Mouse (Mus musculus) CH12.LX (cell line): ENCODE measurements around the gene Pxk. TPM values are rescaled to one million over a fixed set of nuclear protein-coding genes. Genes with fewer than 3 reads are reported as not detected.
A peak's percentile ranks its signal among the peaks of the same experiment; 100 is the strongest.
"Not testable (repeated sequence)": the region's sequence is repeated elsewhere in the genome, so short reads cannot be mapped to it uniquely, and the experiment has no call there.

Experiments used
- DNase-seq: peaks from one replicate; pipeline ENCODE4 v3.0.0-alpha.2; 2013; ENCODE audit errors: extremely low read depth
- H3K27ac ChIP-seq: 2 replicates; pipeline ENCODE4 v1.5.1; 2012; ENCODE audit warnings: low read depth, mild to moderate bottlenecking, control low read depth, moderate library complexity; ENCODE audit not compliant: insufficient read depth
- H3K27me3 ChIP-seq: replicated peaks from 2 replicates; pipeline ENCODE3; 2012; ENCODE audit warnings: inconsistent platforms
- H3K36me3 ChIP-seq, 2 experiments: replicated peaks in 1 of 2; 2 replicates each; pipeline versions ENCODE3 to v1.6.1; 2012; ENCODE audit warnings: inconsistent platforms in 1 of 2, low read length in 1 of 2, mild to moderate bottlenecking in 1 of 2, mixed read lengths in 1 of 2, moderate library complexity in 1 of 2; ENCODE audit not compliant: control insufficient read depth in 1 of 2, insufficient read depth in 1 of 2
- H3K4me1 ChIP-seq, 2 experiments: 2 replicates each; pipeline ENCODE4 v1.6.1; 2012; ENCODE audit warnings: inconsistent platforms in 1 of 2, moderate library complexity in 1 of 2; ENCODE audit not compliant: insufficient read depth in 2 of 2, control insufficient read depth in 1 of 2
- H3K4me2 ChIP-seq: 2 replicates; pipeline ENCODE4 v1.6.1; 2012; ENCODE audit warnings: low read depth, mild to moderate bottlenecking, control low read depth; ENCODE audit not compliant: poor library complexity, insufficient read depth, severe bottlenecking
- H3K4me3 ChIP-seq, 3 experiments: fragments of 150-350 bp in 1 of 3; sonication (generic) in 1 of 3; replicated peaks in 1 of 3; 2 replicates each; pipeline versions ENCODE3 to v1.5.1; 2011 to 2012; ENCODE audit warnings: low read depth in 2 of 3, low read length in 2 of 3, mild to moderate bottlenecking in 2 of 3, moderate library complexity in 2 of 3, control low read depth in 1 of 3, improper control_type of control experiment in 1 of 3, inconsistent platforms in 1 of 3, mixed read lengths in 1 of 3; ENCODE audit not compliant: poor library complexity in 1 of 3
- H3K79me2 ChIP-seq: replicated peaks from 2 replicates; pipeline ENCODE4 v1.6.1; 2012; ENCODE audit warnings: mild to moderate bottlenecking, moderate library complexity; ENCODE audit not compliant: control insufficient read depth, poor library complexity, insufficient read depth, severe bottlenecking; ENCODE audit errors: extremely low read depth
- H3K9ac ChIP-seq: 2 replicates; pipeline ENCODE4 v1.6.1; 2012; ENCODE audit warnings: low read depth, mild to moderate bottlenecking, control low read depth, moderate library complexity; ENCODE audit not compliant: insufficient read depth
- H3K9me3 ChIP-seq: replicated peaks from 2 replicates; pipeline ENCODE3; 2012; ENCODE audit warnings: low read length, inconsistent platforms, mixed read lengths
- BHLHE40 ChIP-seq: IDR thresholded peaks from 2 replicates; pipeline ENCODE4 v1.6.1; 2011; ENCODE audit warnings: mild to moderate bottlenecking, low read depth, low read length, improper control_type of control experiment
- CTCF ChIP-seq, 2 experiments: IDR thresholded peaks in 1 of 2; conservative IDR thresholded peaks in 1 of 2; 2 replicates each; pipeline ENCODE4 v1.5.1; 2011 to 2012; ENCODE audit warnings: low read depth in 2 of 2, low read length in 2 of 2, improper control_type of control experiment in 1 of 2, inconsistent platforms in 1 of 2, mild to moderate bottlenecking in 1 of 2, moderate library complexity in 1 of 2
- JUND ChIP-seq: conservative IDR thresholded peaks from 2 replicates; pipeline ENCODE4 v1.6.1; 2011; ENCODE audit warnings: low read depth, low read length, improper control_type of control experiment
- MEF2A ChIP-seq: IDR thresholded peaks from 2 replicates; pipeline ENCODE4 v1.6.1; 2014; ENCODE audit warnings: low read depth, mild to moderate bottlenecking, inconsistent platforms, low read length, improper control_type of control experiment, borderline replicate concordance
- MXI1 ChIP-seq: IDR thresholded peaks from 2 replicates; pipeline ENCODE4 v1.6.1; 2011; ENCODE audit warnings: mild to moderate bottlenecking, low read depth, low read length, improper control_type of control experiment
- MYC ChIP-seq: IDR thresholded peaks from 2 replicates; pipeline ENCODE4 v1.6.1; 2011; ENCODE audit warnings: low read depth, mild to moderate bottlenecking, improper control_type of control experiment, low read length
- NRF1 ChIP-seq: IDR thresholded peaks from 2 replicates; pipeline ENCODE4 v1.6.1; 2014; ENCODE audit warnings: low read depth, mild to moderate bottlenecking, inconsistent platforms, low read length, improper control_type of control experiment, moderate library complexity
- RAD21 ChIP-seq: IDR thresholded peaks from 2 replicates; pipeline ENCODE4 v1.6.1; 2011; ENCODE audit warnings: low read depth, mild to moderate bottlenecking, low read length, improper control_type of control experiment, moderate library complexity
- SMC3 ChIP-seq: IDR thresholded peaks from 2 replicates; pipeline ENCODE4 v1.6.1; 2011; ENCODE audit warnings: low read depth, low read length, improper control_type of control experiment
- TCF12 ChIP-seq: IDR thresholded peaks from 2 replicates; pipeline ENCODE4 v1.6.1; 2014; ENCODE audit warnings: low read depth, mild to moderate bottlenecking, inconsistent platforms, low read length, improper control_type of control experiment
- ZC3H11A ChIP-seq: IDR thresholded peaks from 2 replicates; pipeline ENCODE4 v1.6.1; 2012; ENCODE audit warnings: low read depth, mild to moderate bottlenecking, inconsistent platforms, low read length, improper control_type of control experiment
- ZKSCAN1 ChIP-seq: IDR thresholded peaks from 2 replicates; pipeline ENCODE4 v1.6.1; 2012; ENCODE audit warnings: low read depth, inconsistent platforms, low read length, improper control_type of control experiment, borderline replicate concordance
- ZNF384 ChIP-seq: IDR thresholded peaks from 2 replicates; pipeline ENCODE4 v1.6.1; 2012; ENCODE audit warnings: low read depth, low read length, improper control_type of control experiment, inconsistent platforms
- dilution Hi-C: fragments of 300-500 bp; cut with MboI; formaldehyde crosslinking; loops from 2 replicates; pipeline ENCODE4 v1.14.3; 2020; ENCODE audit warnings: low sequenced_read_pairs; ENCODE audit not compliant: extremely low pct_unique_long_range_greater_than_20kb, extremely low pct_ligation_motif_present
- in situ Hi-C: fragments of 300-500 bp; cut with MboI; formaldehyde crosslinking; loops from 3 replicates; pipeline ENCODE4 v1.14.3; 2019; ENCODE audit warnings: low sequenced_read_pairs, low pct_ligation_motif_present, low pct_unique_long_range_greater_than_20kb, mixed read lengths
- polyA plus RNA-seq: library from polyadenylated mRNA; unstranded; fragments of >175 nt; gene quantifications from 2 replicates; pipeline ENCODE4 v1.2.1, GENCODE M21; 2012; ENCODE audit warnings: low read depth; ENCODE audit not compliant: insufficient read length
- total RNA-seq, 2 experiments: library from RNA; depleted of rRNA; stranded (reverse); fragments of 300-350 nt in 1 of 2; fragments of >200 nt in 1 of 2; gene quantifications; 2 replicates each; pipeline ENCODE4 v1.2.3; 2012 to 2014

The Pxk gene
- total and polyA plus RNA-seq, 3 experiments = 11.7 to 55.7 (median 28.9) TPM

DNA sequence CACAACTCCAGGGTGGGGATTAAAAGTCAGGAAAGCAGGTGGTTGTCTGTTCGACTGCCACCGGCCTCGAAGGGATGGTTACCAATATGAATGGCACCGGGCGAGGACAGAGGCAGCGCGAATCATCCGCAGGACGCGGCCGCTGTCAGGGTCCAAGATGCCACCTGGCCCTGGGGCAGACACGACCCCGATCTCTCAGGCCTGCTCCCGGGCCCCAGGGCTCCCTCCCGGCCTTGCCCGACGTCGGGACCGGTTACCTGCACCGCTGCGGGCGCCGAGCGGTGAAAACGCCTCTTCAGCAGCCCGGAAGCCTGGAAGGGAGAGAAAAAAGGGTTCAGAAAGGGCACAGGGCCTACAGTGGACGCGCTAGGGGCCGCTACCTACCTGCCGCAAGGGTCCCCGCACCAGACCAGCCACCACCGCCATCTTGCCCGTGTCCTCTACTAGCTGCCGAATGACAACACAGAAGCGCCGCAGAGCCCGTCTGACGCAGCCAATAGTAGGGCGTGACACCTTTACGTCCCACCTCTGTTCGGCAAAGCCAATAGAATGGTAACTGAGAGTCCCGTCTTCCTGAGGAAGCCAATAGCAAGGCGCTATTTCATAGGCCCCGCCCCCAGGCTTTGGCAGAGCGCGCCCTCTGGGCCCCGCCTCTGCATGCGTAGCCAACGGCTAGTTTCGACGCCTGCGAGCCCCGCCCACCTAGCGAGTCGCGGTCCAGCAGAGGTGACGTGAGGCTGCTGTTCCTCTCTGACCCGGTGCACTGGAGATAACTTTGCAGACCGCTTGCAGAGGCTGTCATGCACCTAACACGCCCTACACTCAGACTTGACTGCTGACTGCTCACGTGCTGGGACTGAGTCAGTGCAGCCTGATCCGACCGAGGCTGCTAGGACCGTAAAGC is 74.7 kb downstream of the Pxk start, which contains the start of gene Pdhb (continued):
- TF ChIP-seq ZNF384 = no peak
- TF ChIP-seq NRF1 = peak; percentile 64; the same call in 1 of the 2 replicates
- TF ChIP-seq MXI1 = peak; percentile 57; the same call in 1 of the 2 replicates
- TF ChIP-seq TCF12 = peak; percentile 62; the same call in 1 of the 2 replicates
- TF ChIP-seq SMC3 = no peak
- no peak for TF ChIP-seq ZKSCAN1
- peak in 1 of 2 experiments; percentile 11; a peak in 1 of 4 replicates for TF ChIP-seq CTCF (conservative IDR thresholded peaks at IDR 0.05 in 1 of 2, IDR thresholded peaks at IDR 0.05 in 1 of 2; ENCODE audit: low read depth in 2 of 2, low read length in 2 of 2)
- no peak for TF ChIP-seq JUND
- no peak for TF ChIP-seq MEF2A
- TF ChIP-seq BHLHE40 = peak; percentile 95
- no peak for TF ChIP-seq ZC3H11A

DNA sequence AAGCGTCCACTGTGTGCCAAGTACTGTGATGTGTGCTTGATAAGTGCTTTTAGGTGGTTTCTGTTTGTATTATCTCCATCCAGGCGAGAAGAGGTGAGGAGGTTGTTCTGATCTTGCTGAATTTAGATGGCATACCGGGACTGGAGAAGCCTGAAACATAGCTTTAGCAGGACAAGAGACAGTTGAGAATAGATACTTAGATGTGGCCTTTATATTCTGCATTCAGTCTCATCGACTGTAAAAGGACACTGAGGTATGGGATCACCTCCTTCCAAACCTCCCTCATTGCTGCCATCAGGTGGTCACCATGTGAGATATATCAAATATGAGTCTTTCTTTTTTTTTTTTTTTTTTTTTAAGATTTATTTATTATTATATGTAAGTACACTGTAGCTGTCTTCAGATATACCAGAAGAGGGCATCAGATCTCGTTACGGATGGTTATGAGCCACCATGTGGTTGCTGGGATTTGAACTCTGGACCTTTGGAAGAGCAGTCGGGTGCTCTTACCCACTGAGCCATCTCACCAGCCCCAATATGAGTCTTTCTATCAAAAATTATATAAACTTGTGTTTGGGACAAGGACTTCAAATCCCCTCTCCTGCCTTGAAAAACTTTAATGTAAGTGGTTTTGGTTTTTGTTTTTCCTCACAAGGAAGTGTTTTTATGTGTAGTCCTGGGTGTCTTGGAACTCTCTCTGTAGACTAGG is 75.7 kb downstream of the Pxk start:
- peaks cover 19 to 28% of the 10 kb centered on the region in 2 experiments for H3K36me3 ChIP-seq
- H3K4me1 ChIP-seq = peaks cover 17 to 35% of the 10 kb centered on the region in 2 experiments
- H3K4me3 ChIP-seq = peak overlapping the region; percentile 54 to 97 (median 59)
- H3K27ac ChIP-seq = peak overlapping the region; percentile 59
- H3K79me2 ChIP-seq, H3K27me3 ChIP-seq, H3K9me3 ChIP-seq, dilution Hi-C loops: not testable (repeated sequence)
- peak; percentile 65 for DNase-seq
- TF ChIP-seq MYC (0 out of 2 replicates have a peak, but pooled peaks have one; percentile 16), CTCF (conservative IDR thresholded peaks at IDR 0.05 in 1 of 2, IDR thresholded peaks at IDR 0.05 in 1 of 2; ENCODE audit: low read depth in 2 of 2, low read length in 2 of 2) (peak in 1 of 2 experiments; percentile 50; a peak in 1 of 4 replicates), ZNF384 (peak; percentile 90), SMC3 (peak; percentile 29), RAD21 (peak; percentile 28)
- in situ Hi-C loops = loop anchor here (10.0 kb wide), 2 partner anchors 179 to 359 kb away; partner anchors contain the start of genes Dnase1l3 and Flnb
- H3K4me2 ChIP-seq = peak overlapping the region; percentile 79
- H3K9ac ChIP-seq = peak overlapping the region; percentile 11
